Mouse (Mus musculus) erythroblast, embryonic 14.5 days (primary cell): ENCODE results near the gene Cnih3.

ENCODE experiments used
- GATA1 ChIP-seq: IDR thresholded peaks from 2 replicates; pipeline ENCODE4 v1.6.1; 2012; ENCODE audit warnings: low read length, inconsistent platforms, mixed read lengths
- TAL1 ChIP-seq: IDR thresholded peaks from 3 replicates; pipeline ENCODE4 v1.6.1; 2012; ENCODE audit warnings: low read length, inconsistent platforms, mixed read lengths

- TF ChIP-seq GATA1 (no peak), TAL1 (no peak)
Measured at GRCm38 (mm10) chr1:181314301-181314700, 38.1 kb upstream of the Cnih3 start.
